8 mouse cellular contexts compared by ENCODE assay signal in genomic region chr15:77816601-77816950, GRCm38 (mm10). TPM values are rescaled to one million over a fixed set of nuclear protein-coding genes. Genes with fewer than 3 reads are reported as not detected.
A peak's percentile ranks its signal among the peaks of the same experiment; 100 is the strongest.
DNase-seq lines count a peak whose midpoint lies in the region; ATAC-seq lines count a peak whose summit lies in the region.

No protein-coding gene starts in this region.

- H3K27me3 ChIP-seq in heart, embryonic 15.5 days = no peaks in the 10 kb centered on the region
- no peaks in the 10 kb centered on the region for H3K27me3 ChIP-seq in neural tube, embryonic 15.5 days (replicated peaks)
- no peaks in the 10 kb centered on the region for H3K27me3 ChIP-seq in hindbrain, embryonic 16.5 days (replicated peaks; ENCODE audit: control insufficient read depth, insufficient read depth, low read length)
- H3K27me3 ChIP-seq in stomach, embryonic 14.5 days (ENCODE audit: control insufficient read depth, insufficient read depth, low read length) = no peaks in the 10 kb centered on the region

- peak overlapping the region; percentile 36 for H3K4me2 ChIP-seq in heart, embryonic 15.5 days
- no peak overlapping the region for H3K4me2 ChIP-seq in neural tube, embryonic 15.5 days
- H3K4me2 ChIP-seq in hindbrain, embryonic 16.5 days (ENCODE audit: low read length) = no peak overlapping the region
- no peak overlapping the region for H3K4me2 ChIP-seq in stomach, embryonic 14.5 days (replicated peaks; ENCODE audit: low read depth, low read length)

- H3K36me3 ChIP-seq in heart, embryonic 15.5 days = peaks cover 12% of the 10 kb centered on the region
- H3K36me3 ChIP-seq in neural tube, embryonic 15.5 days = peaks cover 11% of the 10 kb centered on the region; the same call in 1 of the 2 replicates
- H3K36me3 ChIP-seq in hindbrain, embryonic 16.5 days (ENCODE audit: control insufficient read depth, insufficient read depth, low read length) = peaks cover 9% of the 10 kb centered on the region
- H3K36me3 ChIP-seq in stomach, embryonic 14.5 days (ENCODE audit: control insufficient read depth, insufficient read depth, low read length) = peaks cover 16% of the 10 kb centered on the region

- H3K4me3 ChIP-seq in heart, embryonic 15.5 days = no peak overlapping the region
- H3K4me3 ChIP-seq in neural tube, embryonic 15.5 days (replicated peaks) = no peak overlapping the region
- H3K4me3 ChIP-seq in hindbrain, embryonic 16.5 days (ENCODE audit: low read length) = no peak overlapping the region
- H3K4me3 ChIP-seq in stomach, embryonic 14.5 days (ENCODE audit: low read depth, low read length) = no peak overlapping the region

- no peaks in the 10 kb centered on the region for H3K9me3 ChIP-seq in heart, embryonic 15.5 days (replicated peaks)
- no peaks in the 10 kb centered on the region for H3K9me3 ChIP-seq in neural tube, embryonic 15.5 days (replicated peaks)
- H3K9me3 ChIP-seq in hindbrain, embryonic 16.5 days (ENCODE audit: control insufficient read depth, low read length) = no peaks in the 10 kb centered on the region
- no peaks in the 10 kb centered on the region for H3K9me3 ChIP-seq in stomach, embryonic 14.5 days (ENCODE audit: control insufficient read depth, low read depth, low read length)

- ATAC-seq in heart, embryonic 15.5 days (replicated peaks; ENCODE audit: insufficient number of reproducible peaks, insufficient read depth, low FRiP score, low read depth) = no peak
- no peak for ATAC-seq in neural tube, embryonic 15.5 days (ENCODE audit: low FRiP score)
- no peak for ATAC-seq in hindbrain, embryonic 16.5 days
- ATAC-seq in stomach, embryonic 14.5 days (ENCODE audit: insufficient number of reproducible peaks, insufficient read depth, low FRiP score, low read depth) = no peak

- 25% methylated on average over 4 of the region's 4 CpGs for WGBS in heart, embryonic 15.5 days
- 78% methylated on average over 4 of the region's 4 CpGs for whole genome bisulfite sequencing in neural tube, embryonic 15.5 days
- WGBS in hindbrain, embryonic 16.5 days = 84% methylated on average over 4 of the region's 4 CpGs
- WGBS in stomach, embryonic 14.5 days = 33% methylated on average over 4 of the region's 4 CpGs

- peak overlapping the region; percentile 40; the same call in 1 of the 2 replicates for H3K9ac ChIP-seq in heart, embryonic 15.5 days
- no peak overlapping the region for H3K9ac ChIP-seq in neural tube, embryonic 15.5 days (replicated peaks)
- 0 out of 2 replicates have a peak overlapping the region, but pooled peaks have one; percentile 3 for H3K9ac ChIP-seq in hindbrain, embryonic 16.5 days (ENCODE audit: low read depth, low read length)
- H3K9ac ChIP-seq in stomach, embryonic 14.5 days (replicated peaks; ENCODE audit: low read depth, low read length) = no peak overlapping the region

- DNase-seq in heart, postnatal 4 days = no peak
- DNase-seq in neural tube, embryonic 10.5 days (ENCODE audit: extremely low spot score, low spot score) = no peak
- DNase-seq in layer of hippocampus, adult 8-10 months (ENCODE audit: low spot score in 2 of 2) = no peak
- no peak for DNase-seq in adrenal gland, postnatal 10 days

- H3K4me1 ChIP-seq in heart, embryonic 15.5 days (replicated peaks) = peaks cover 97% of the 10 kb centered on the region
- peaks cover 54% of the 10 kb centered on the region for H3K4me1 ChIP-seq in neural tube, embryonic 15.5 days
- H3K4me1 ChIP-seq in hindbrain, embryonic 16.5 days (ENCODE audit: control insufficient read depth, insufficient read depth, low read depth, low read length) = peaks cover 28% of the 10 kb centered on the region
- H3K4me1 ChIP-seq in stomach, embryonic 14.5 days (ENCODE audit: control insufficient read depth, insufficient read depth, low read length) = peaks cover 65% of the 10 kb centered on the region

- H3K27ac ChIP-seq in heart, embryonic 15.5 days = peak overlapping the region; percentile 75
- H3K27ac ChIP-seq in neural tube, embryonic 15.5 days (replicated peaks) = 0 out of 2 replicates have a peak overlapping the region, but pooled peaks have one; percentile 25
- no peak overlapping the region; the same call in 1 of the 2 replicates for H3K27ac ChIP-seq in hindbrain, embryonic 16.5 days (ENCODE audit: low read depth, low read length)
- H3K27ac ChIP-seq in stomach, embryonic 14.5 days (ENCODE audit: low read length) = peak overlapping the region; percentile 58

RNA-seq across cellular contexts. Expression of gene Myh9, which starts 25.4 kb away (rescaled TPM):
- polyA plus RNA-seq in heart, embryonic 15.5 days (2015; fragmentation: Nextera tagmentation; extraction: Ambion mirVana) = 25.2 and 33.7 TPM in 2 replicates
- 100 to 1,000 TPM; 219 to 228 TPM for total RNA-seq in heart, postnatal 4 days (2021)
- polyA plus RNA-seq in neural tube, embryonic 15.5 days (2015; fragmentation: Nextera tagmentation; extraction: Ambion mirVana) = 9.6 and 17.7 TPM in 2 replicates
- polyA plus RNA-seq in hindbrain, embryonic 16.5 days (2015; fragmentation: Nextera tagmentation; extraction: Ambion mirVana) = 8.4 and 11.8 TPM in 2 replicates
- 75.4 and 77.1 TPM in 2 replicates for polyA plus RNA-seq in stomach, embryonic 14.5 days (2014; fragmentation: Nextera tagmentation; extraction: Ambion mirVana)
- total RNA-seq in layer of hippocampus, adult 8-10 months (2022) = 100 to 1,000 TPM in 3 of 4 experiments, 10 to 100 TPM in 1; 89.0 to 116 (median 104) TPM
- total RNA-seq in adrenal gland, postnatal 10 days (2021) = 100 to 1,000 TPM; 222 to 260 TPM

RNA-seq across cellular contexts. Expression of gene Apol8, which starts 59.8 kb away (rescaled TPM):
- polyA plus RNA-seq in heart, embryonic 15.5 days (2015; fragmentation: Nextera tagmentation; extraction: Ambion mirVana) = 0.24 TPM in 1 of 2 replicates, not detected in the other
- under 1 TPM; 0.17 to 0.38 TPM for total RNA-seq in heart, postnatal 4 days (2021)
- polyA plus RNA-seq in neural tube, embryonic 15.5 days (2015; fragmentation: Nextera tagmentation; extraction: Ambion mirVana) = 0.19 and 0.49 TPM in 2 replicates
- 0.14 and 0.35 TPM in 2 replicates for polyA plus RNA-seq in hindbrain, embryonic 16.5 days (2015; fragmentation: Nextera tagmentation; extraction: Ambion mirVana)
- polyA plus RNA-seq in stomach, embryonic 14.5 days (2014; fragmentation: Nextera tagmentation; extraction: Ambion mirVana) = 0.55 TPM in 1 of 2 replicates, not detected in the other
- 10 to 100 TPM in 2 of 4 experiments, 1 to 10 TPM in 2; 6.3 to 14.1 (median 9.1) TPM for total RNA-seq in layer of hippocampus, adult 8-10 months (2022)
- total RNA-seq in adrenal gland, postnatal 10 days (2021) = under 1 TPM; 0.39 to 0.88 TPM

Comparison
In these comparisons a context has a peak if more than half of its experiments do, and no peak if none do; other contexts are left out.
1. H3K9ac ChIP-seq: peak in heart, embryonic 15.5 days (single experiment) and hindbrain, embryonic 16.5 days (single experiment); none in neural tube, embryonic 15.5 days (single experiment) and stomach, embryonic 14.5 days (single experiment).